Mouse (Mus musculus) MEL (cell line): Measurements from ENCODE around the gene Slc5a1.

Source experiments
- CTCF ChIP-seq, 3 experiments: IDR thresholded peaks in 2 of 3; conservative IDR thresholded peaks in 1 of 3; 2 replicates each; pipeline ENCODE4 v1.5.1; 2011 to 2012; ENCODE audit warnings: low read length in 3 of 3, low read depth in 2 of 3, mild to moderate bottlenecking in 2 of 3, improper control_type of control experiment in 1 of 3, inconsistent platforms in 1 of 3, mixed read lengths in 1 of 3, moderate library complexity in 1 of 3; ENCODE audit not compliant: control insufficient read depth in 1 of 3, insufficient read depth in 1 of 3, poor library complexity in 1 of 3, severe bottlenecking in 1 of 3
- GABPA ChIP-seq: IDR thresholded peaks from 2 replicates; pipeline ENCODE4 v1.6.1; 2012; ENCODE audit warnings: low read depth, mild to moderate bottlenecking, inconsistent platforms, low read length, improper control_type of control experiment, moderate library complexity
- MAFK ChIP-seq: IDR thresholded peaks from 2 replicates; pipeline ENCODE4 v1.6.1; 2011; ENCODE audit warnings: low read depth, mild to moderate bottlenecking, low read length, improper control_type of control experiment, borderline replicate concordance
- MAZ ChIP-seq: IDR thresholded peaks from 2 replicates; pipeline ENCODE4 v1.6.1; 2012; ENCODE audit warnings: low read depth, mild to moderate bottlenecking, inconsistent platforms, low read length, improper control_type of control experiment
- MEF2A ChIP-seq: IDR thresholded peaks from 2 replicates; pipeline ENCODE4 v1.6.1; 2014; ENCODE audit warnings: low read depth, mild to moderate bottlenecking, inconsistent platforms, low read length, improper control_type of control experiment; ENCODE audit not compliant: poor library complexity, insufficient replicate concordance, severe bottlenecking; ENCODE audit errors: extremely low read depth
- MYC ChIP-seq: IDR thresholded peaks from 2 replicates; pipeline ENCODE4 v1.6.1; 2011; ENCODE audit warnings: low read depth, mild to moderate bottlenecking, low read length, improper control_type of control experiment, moderate library complexity
- NELFE ChIP-seq: IDR thresholded peaks from 2 replicates; pipeline ENCODE4 v1.6.1; 2011; ENCODE audit warnings: low read depth, low read length, improper control_type of control experiment
- POLR2A ChIP-seq, 2 experiments: IDR thresholded peaks; 2 replicates each; pipeline ENCODE4 v1.6.1; 2011 to 2012; ENCODE audit warnings: low read length in 2 of 2, mild to moderate bottlenecking in 2 of 2, control low read depth in 1 of 2, improper control_type of control experiment in 1 of 2, low read depth in 1 of 2, moderate library complexity in 1 of 2; ENCODE audit not compliant: control insufficient read depth in 1 of 2, insufficient read depth in 1 of 2, poor library complexity in 1 of 2
- POLR2AphosphoS2 ChIP-seq: IDR thresholded peaks from 2 replicates; pipeline ENCODE4 v1.6.1; 2011; ENCODE audit warnings: low read length, improper control_type of control experiment
- POLR2AphosphoS5 ChIP-seq: IDR thresholded peaks from 2 replicates; pipeline ENCODE4 v1.6.1; 2012; ENCODE audit warnings: low read depth, borderline replicate concordance, mild to moderate bottlenecking, inconsistent platforms, low read length, moderate library complexity, mixed read lengths
- TAL1 ChIP-seq: IDR thresholded peaks from 2 replicates; pipeline ENCODE4 v1.6.1; 2012; ENCODE audit warnings: mild to moderate bottlenecking, inconsistent platforms, low read length, moderate library complexity, mixed read lengths
- ZNF384 ChIP-seq: IDR thresholded peaks from 2 replicates; pipeline ENCODE4 v1.6.1; 2012; ENCODE audit warnings: low read depth, mild to moderate bottlenecking, inconsistent platforms, low read length, improper control_type of control experiment

DNA sequence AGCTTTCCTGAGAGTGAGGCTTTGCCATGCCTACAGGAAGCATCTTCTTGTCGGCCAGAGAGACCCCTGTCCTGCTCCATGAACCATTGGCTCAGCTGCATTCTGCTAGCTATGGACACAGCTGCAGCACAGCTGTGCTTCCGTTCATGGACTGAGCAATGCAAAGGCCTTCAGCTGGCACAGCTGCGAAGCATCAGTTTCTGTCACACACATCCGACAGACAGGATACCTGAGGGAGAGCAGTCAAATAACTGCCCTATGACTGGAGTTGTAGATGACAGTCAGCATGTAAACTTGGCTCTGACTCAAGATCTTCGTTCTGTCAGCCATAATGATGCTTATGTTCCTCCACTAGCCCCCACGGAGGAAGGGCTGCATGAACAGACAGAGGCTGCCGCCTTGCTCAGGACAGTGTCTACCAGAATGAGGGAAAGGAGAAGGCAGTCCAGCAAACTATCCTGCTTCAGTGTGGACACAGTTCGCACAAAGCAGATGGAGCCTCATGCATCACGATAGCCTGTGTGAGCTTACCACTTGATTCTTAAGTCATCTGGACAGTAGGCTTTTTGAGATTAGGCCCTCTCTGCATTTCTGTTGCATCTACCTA lies 91.3 kb downstream of the Slc5a1 start:
- TF ChIP-seq POLR2A (IDR thresholded peaks at IDR 0.05; ENCODE audit: control insufficient read depth in 1 of 2, insufficient read depth in 1 of 2, low read depth in 1 of 2, low read length in 2 of 2, poor library complexity in 1 of 2) (no peak), MEF2A (no peak), TAL1 (no peak), GABPA (no peak), MAZ (no peak), NELFE (no peak), POLR2AphosphoS2 (no peak), CTCF (IDR thresholded peaks at IDR 0.05 in 2 of 3, conservative IDR thresholded peaks at IDR 0.05 in 1 of 3; ENCODE audit: control insufficient read depth in 1 of 3, insufficient read depth in 1 of 3, low read depth in 2 of 3, low read length in 3 of 3, poor library complexity in 1 of 3, severe bottlenecking in 1 of 3) (no peak), ZNF384 (no peak), MYC (no peak), MAFK (no peak), POLR2AphosphoS5 (no peak)
